Comparison of ENCODE assay signal across 9 mouse cellular contexts in the genomic region with DNA sequence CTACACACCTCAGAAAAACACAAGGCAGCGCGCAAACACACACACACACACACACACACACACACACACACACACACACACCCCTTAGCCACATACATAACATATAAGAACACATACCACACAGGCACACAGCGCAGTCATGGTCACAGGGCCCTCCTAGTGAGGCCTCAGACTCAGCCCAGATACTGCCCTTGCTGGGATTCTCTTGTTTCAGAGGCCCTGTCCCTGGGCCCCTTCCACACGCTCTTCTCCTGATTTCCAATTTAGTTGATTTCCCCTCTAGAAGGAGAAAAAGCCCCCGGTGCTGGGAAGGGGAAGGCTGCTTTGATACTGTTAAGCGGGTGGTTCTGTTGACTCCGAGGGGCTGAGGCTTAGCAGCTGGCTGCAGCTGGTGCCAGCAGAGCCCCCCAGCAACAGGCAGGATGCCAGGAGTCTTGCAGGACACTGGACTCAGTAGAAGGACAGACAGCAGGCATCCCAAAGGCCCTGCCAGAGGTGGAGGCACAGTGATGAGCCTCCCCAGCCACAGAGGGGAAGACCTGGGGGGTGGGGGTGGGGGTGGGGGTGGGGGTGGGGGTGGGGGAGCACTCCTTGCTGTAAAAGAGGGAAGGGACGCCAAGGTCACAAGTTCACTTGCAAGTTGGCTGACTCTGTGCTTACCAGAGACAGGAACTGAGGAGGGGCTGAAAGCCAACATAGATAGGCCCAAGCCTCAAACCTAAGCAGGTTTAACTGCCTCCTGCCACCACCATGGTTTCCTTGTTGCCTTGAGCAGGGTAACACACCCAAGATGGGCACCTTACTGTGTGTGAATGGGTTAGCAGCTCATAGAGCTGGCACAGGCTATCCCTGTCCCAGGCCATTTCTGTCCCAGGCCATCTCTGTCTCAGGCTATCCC. TPM values are rescaled to one million over a fixed set of nuclear protein-coding genes. Genes with fewer than 3 reads are reported as not detected.
A peak's percentile ranks its signal among the peaks of the same experiment; 100 is the strongest.
DNase-seq lines count a peak whose midpoint lies in the region; ATAC-seq and TF ChIP-seq lines count a peak whose summit lies in the region.
"Had no signal": no experiment of that assay in that cellular context is flagged by ENCODE, and none has a peak within 500 bp of the region (broad histone marks: within the 10 kb centered on the region; RNA-seq: fewer than 3 reads in every experiment).

No protein-coding gene starts in this region.

- peaks cover 30% of the 10 kb centered on the region for H3K27me3 ChIP-seq in hindbrain, embryonic 10.5 days (ENCODE audit: insufficient read depth, poor library complexity, severe bottlenecking)
- H3K27me3 ChIP-seq in hindbrain, embryonic 11.5 days (ENCODE audit: control insufficient read depth, insufficient read depth, low read length): no peaks in the 10 kb centered on the region
- H3K27me3 ChIP-seq in embryonic facial prominence, embryonic 12.5 days: no peaks in the 10 kb centered on the region
- no peaks in the 10 kb centered on the region for H3K27me3 ChIP-seq in limb, embryonic 14.5 days (ENCODE audit: control insufficient read depth, insufficient read depth, low read length)

- no peak for TF ChIP-seq POLR2A in limb, embryonic 14.5 days (IDR thresholded peaks at IDR 0.05; ENCODE audit: borderline replicate concordance, extremely low read depth, insufficient read depth, insufficient read length)

- 66% methylated on average over 8 of the region's 8 CpGs for WGBS in hindbrain, embryonic 10.5 days
- 69% methylated on average over 8 of the region's 8 CpGs for WGBS in hindbrain, embryonic 11.5 days
- WGBS in embryonic facial prominence, embryonic 12.5 days: 45% methylated on average over 8 of the region's 8 CpGs
- 49% methylated on average over 8 of the region's 8 CpGs for whole genome bisulfite sequencing in limb, embryonic 14.5 days

- H3K9ac ChIP-seq in hindbrain, embryonic 11.5 days (ENCODE audit: low read depth, low read length): no peak overlapping the region
- H3K9ac ChIP-seq in embryonic facial prominence, embryonic 12.5 days: peak overlapping the region; percentile 30; the same call in 1 of the 2 replicates
- no peak overlapping the region for H3K9ac ChIP-seq in limb, embryonic 14.5 days (ENCODE audit: low read depth, low read length, severe bottlenecking)

- peak overlapping the region; percentile 81 for H3K27ac ChIP-seq in hindbrain, embryonic 10.5 days
- H3K27ac ChIP-seq in hindbrain, embryonic 11.5 days (ENCODE audit: low read depth, low read length): no peak overlapping the region
- peak overlapping the region; percentile 70 for H3K27ac ChIP-seq in embryonic facial prominence, embryonic 12.5 days
- no peak overlapping the region; the same call in 1 of the 2 replicates for H3K27ac ChIP-seq in limb, embryonic 14.5 days (replicated peaks; ENCODE audit: low read depth, low read length)

- no peak for ATAC-seq in hindbrain, embryonic 11.5 days (ENCODE audit: low FRiP score)
- 0 out of 2 replicates have a peak, but pooled peaks have one; percentile 11 for ATAC-seq in embryonic facial prominence, embryonic 12.5 days (ENCODE audit: insufficient number of reproducible peaks, insufficient read depth, low FRiP score, low TSS enrichment)
- peak; percentile 53 for ATAC-seq in limb, embryonic 14.5 days (ENCODE audit: low FRiP score, low read depth)

- no peaks in the 10 kb centered on the region for H3K9me3 ChIP-seq in hindbrain, embryonic 10.5 days
- no peaks in the 10 kb centered on the region for H3K9me3 ChIP-seq in hindbrain, embryonic 11.5 days (ENCODE audit: control insufficient read depth, low read length)
- H3K9me3 ChIP-seq in embryonic facial prominence, embryonic 12.5 days: no peaks in the 10 kb centered on the region
- no peaks in the 10 kb centered on the region for H3K9me3 ChIP-seq in limb, embryonic 14.5 days (ENCODE audit: control insufficient read depth, low read length)

- no peak overlapping the region for H3K4me2 ChIP-seq in hindbrain, embryonic 11.5 days (replicated peaks; ENCODE audit: low read depth, low read length)
- no peak overlapping the region for H3K4me2 ChIP-seq in embryonic facial prominence, embryonic 12.5 days (replicated peaks)
- H3K4me2 ChIP-seq in limb, embryonic 14.5 days (replicated peaks; ENCODE audit: low read depth, low read length, severe bottlenecking): no peak overlapping the region

- DNase-seq in hindbrain, embryonic 10.5 days (ENCODE audit: low spot score): no peak
- no peak for DNase-seq in hindbrain, embryonic 11.5 days (ENCODE audit: low spot score)
- peak; percentile 34 for DNase-seq in CD4-positive helper T cell, adult 2 months (ENCODE audit: low read depth, low spot score)
- DNase-seq in limb, embryonic 14.5 days (ENCODE audit: low spot score): no peak
- no peak for DNase-seq in gastrocnemius, postnatal 4 days (ENCODE audit: low spot score in 2 of 2)
- no peak for DNase-seq in MN1 (ENCODE audit: low spot score)
- DNase-seq in gastrocnemius, postnatal 25 days: no peak

- H3K4me1 ChIP-seq in hindbrain, embryonic 10.5 days (replicated peaks): peaks cover 68% of the 10 kb centered on the region
- H3K4me1 ChIP-seq in hindbrain, embryonic 11.5 days (replicated peaks; ENCODE audit: control insufficient read depth, insufficient read depth, low read length): peaks cover 23% of the 10 kb centered on the region
- peaks cover 65% of the 10 kb centered on the region for H3K4me1 ChIP-seq in embryonic facial prominence, embryonic 12.5 days
- H3K4me1 ChIP-seq in limb, embryonic 14.5 days (ENCODE audit: control insufficient read depth, insufficient read depth, low read length): peaks cover 45% of the 10 kb centered on the region

- H3K36me3 ChIP-seq in hindbrain, embryonic 10.5 days: peaks cover 31% of the 10 kb centered on the region
- H3K36me3 ChIP-seq in hindbrain, embryonic 11.5 days (ENCODE audit: control insufficient read depth, insufficient read depth, low read length): no peaks in the 10 kb centered on the region
- peaks cover 27% of the 10 kb centered on the region for H3K36me3 ChIP-seq in embryonic facial prominence, embryonic 12.5 days
- H3K36me3 ChIP-seq in limb, embryonic 14.5 days (ENCODE audit: control insufficient read depth, insufficient read depth, low read length): peaks cover 33% of the 10 kb centered on the region

- no peak overlapping the region for H3K4me3 ChIP-seq in hindbrain, embryonic 10.5 days
- H3K4me3 ChIP-seq in hindbrain, embryonic 11.5 days (ENCODE audit: low read depth, low read length): no peak overlapping the region
- H3K4me3 ChIP-seq in embryonic facial prominence, embryonic 12.5 days: no peak overlapping the region
- no peak overlapping the region for H3K4me3 ChIP-seq in limb, embryonic 14.5 days (replicated peaks; ENCODE audit: low read length)

RNA-seq across cellular contexts. Expression of a gene that starts 17.0 kb away (rescaled TPM):
- polyA plus RNA-seq in hindbrain, embryonic 10.5 days (2016; fragmentation: Nextera tagmentation; extraction: Ambion mirVana): 0.17 and 0.73 TPM in 2 replicates
- 0.33 TPM in 1 of 2 replicates, not detected in the other for polyA plus RNA-seq in hindbrain, embryonic 11.5 days (2014; fragmentation: Nextera tagmentation; extraction: Ambion mirVana)
- polyA plus RNA-seq in embryonic facial prominence, embryonic 12.5 days (2016; fragmentation: Nextera tagmentation; extraction: Ambion mirVana): 0.39 TPM in 1 of 2 replicates, not detected in the other
- 0.60 and 0.69 TPM in 2 replicates for polyA plus RNA-seq in limb, embryonic 14.5 days (2012; rRNA removed)
- polyA plus RNA-seq in limb, embryonic 14.5 days (2014; fragmentation: Nextera tagmentation; extraction: Ambion mirVana): 0.33 and 0.65 TPM in 2 replicates
- under 1 TPM; 0.52 to 0.54 TPM for total RNA-seq in gastrocnemius, postnatal 4 days (2021)
- total RNA-seq in gastrocnemius, postnatal 25 days (2021): under 1 TPM in 1 of 2 experiments, not detected in 1; 0.27 TPM
- polyA plus RNA-seq: limb, embryonic 11.5 days had no signal

RNA-seq across cellular contexts. Expression of a gene that starts 40.6 kb away (rescaled TPM):
- polyA plus RNA-seq in hindbrain, embryonic 10.5 days (2016; fragmentation: Nextera tagmentation; extraction: Ambion mirVana): 1.3 and 2.9 TPM in 2 replicates
- 3.4 and 5.0 TPM in 2 replicates for polyA plus RNA-seq in hindbrain, embryonic 11.5 days (2014; fragmentation: Nextera tagmentation; extraction: Ambion mirVana)
- 5.8 and 6.7 TPM in 2 replicates for polyA plus RNA-seq in embryonic facial prominence, embryonic 12.5 days (2016; fragmentation: Nextera tagmentation; extraction: Ambion mirVana)
- polyA plus RNA-seq in limb, embryonic 14.5 days (2012; rRNA removed): 41.0 and 62.3 TPM in 2 replicates
- 10.2 and 11.6 TPM in 2 replicates for polyA plus RNA-seq in limb, embryonic 14.5 days (2014; fragmentation: Nextera tagmentation; extraction: Ambion mirVana)
- total RNA-seq in gastrocnemius, postnatal 4 days (2021): 10 to 100 TPM; 22.6 to 25.8 TPM
- 10 to 100 TPM; 18.2 to 19.2 TPM for total RNA-seq in gastrocnemius, postnatal 25 days (2021)

Comparison
In these comparisons a context has a peak if more than half of its experiments do, and no peak if none do; other contexts are left out.
1. H3K27ac ChIP-seq: peak in hindbrain, embryonic 10.5 days (single experiment) and embryonic facial prominence, embryonic 12.5 days (single experiment); none in hindbrain, embryonic 11.5 days (single experiment) and limb, embryonic 14.5 days (single experiment).